34 mouse cellular contexts compared by ENCODE assay signal in genomic region chr1:37035879-37036278, GRCm38 (mm10). TPM values are rescaled to one million over a fixed set of nuclear protein-coding genes. Genes with fewer than 3 reads are reported as not detected.
"Had no signal": no experiment of that assay in that cellular context is flagged by ENCODE, and none has a peak within 500 bp of the region (broad histone marks: within the 10 kb centered on the region; RNA-seq: fewer than 3 reads in every experiment).

No protein-coding gene starts in this region.

- H3K9me3 ChIP-seq: limb, embryonic 10.5 days; limb, embryonic 12.5 days; limb, embryonic 13.5 days; limb, embryonic 15.5 days; liver, embryonic 12.5 days; liver, embryonic 13.5 days; liver, embryonic 15.5 days; lung, embryonic 15.5 days; midbrain, embryonic 10.5 days; midbrain, embryonic 12.5 days; midbrain, embryonic 13.5 days; midbrain, embryonic 15.5 days; neural tube, embryonic 12.5 days had no signal

- H3K9ac ChIP-seq: limb, embryonic 12.5 days; limb, embryonic 13.5 days; limb, embryonic 15.5 days; liver, embryonic 12.5 days; liver, embryonic 13.5 days; liver, embryonic 14.5 days; liver, embryonic 15.5 days; liver, postnatal 0 days; lung, embryonic 14.5 days; lung, embryonic 15.5 days; midbrain, embryonic 12.5 days; midbrain, embryonic 13.5 days; midbrain, embryonic 15.5 days; neural tube, embryonic 12.5 days had no signal

- H3K36me3 ChIP-seq: limb, embryonic 10.5 days; limb, embryonic 12.5 days; limb, embryonic 13.5 days; limb, embryonic 15.5 days; liver, embryonic 12.5 days; liver, embryonic 13.5 days; liver, embryonic 15.5 days; lung, embryonic 15.5 days; midbrain, embryonic 10.5 days; midbrain, embryonic 12.5 days; midbrain, embryonic 13.5 days; midbrain, embryonic 15.5 days; neural tube, embryonic 12.5 days had no signal

- H3K4me1 ChIP-seq: limb, embryonic 10.5 days; limb, embryonic 12.5 days; limb, embryonic 13.5 days; limb, embryonic 15.5 days; liver, embryonic 12.5 days; liver, embryonic 15.5 days; lung, embryonic 15.5 days; midbrain, embryonic 10.5 days; midbrain, embryonic 12.5 days; midbrain, embryonic 13.5 days; midbrain, embryonic 15.5 days; neural tube, embryonic 12.5 days had no signal

- ATAC-seq: liver, embryonic 12.5 days; liver, postnatal 0 days; lung, postnatal 0 days; midbrain, embryonic 13.5 days; midbrain, embryonic 15.5 days; midbrain, embryonic 16.5 days had no signal

- DNase-seq: left cerebral cortex, postnatal 4 days; liver; liver, embryonic 13.5 days; liver, postnatal 0 days; lung, adult 18-20 months; lung, adult 2 months; lung, embryonic 14.5 days; lung, postnatal 10 days; lung, postnatal 14 days; lung, postnatal 36 days; lung, postnatal 4 days; midbrain, embryonic 14.5 days had no signal

- H3K27me3 ChIP-seq: limb, embryonic 15.5 days; lung, embryonic 15.5 days; midbrain, embryonic 12.5 days; midbrain, embryonic 13.5 days; midbrain, embryonic 15.5 days; neural tube, embryonic 12.5 days had no signal

- H3K27ac ChIP-seq: limb, embryonic 10.5 days; limb, embryonic 12.5 days; limb, embryonic 13.5 days; limb, embryonic 15.5 days; liver, embryonic 12.5 days; liver, embryonic 13.5 days; liver, embryonic 14.5 days; liver, embryonic 15.5 days; lung, embryonic 15.5 days; macrophage; midbrain, embryonic 10.5 days; midbrain, embryonic 12.5 days; midbrain, embryonic 13.5 days; midbrain, embryonic 15.5 days; neural tube, embryonic 12.5 days had no signal

- H3K4me3 ChIP-seq: limb, embryonic 10.5 days; limb, embryonic 12.5 days; limb, embryonic 13.5 days; limb, embryonic 15.5 days; liver, embryonic 12.5 days; liver, embryonic 13.5 days; liver, embryonic 15.5 days; lung, embryonic 15.5 days; midbrain, embryonic 10.5 days; midbrain, embryonic 12.5 days; midbrain, embryonic 13.5 days; midbrain, embryonic 15.5 days; myocyte; neural tube, embryonic 12.5 days had no signal

- H3K4me2 ChIP-seq: limb, embryonic 12.5 days; limb, embryonic 13.5 days; limb, embryonic 15.5 days; liver, embryonic 11.5 days; liver, embryonic 12.5 days; liver, embryonic 13.5 days; liver, embryonic 15.5 days; lung, embryonic 14.5 days; lung, embryonic 15.5 days; midbrain, embryonic 11.5 days; midbrain, embryonic 12.5 days; midbrain, embryonic 13.5 days; midbrain, embryonic 15.5 days; neural tube, embryonic 12.5 days had no signal

RNA-seq across cellular contexts. Expression of gene Vwa3b, which starts 9.5 kb away (rescaled TPM):
- total RNA-seq: megakaryocyte progenitor cell, adult 5-6 weeks; megakaryocyte-erythroid progenitor cell, adult 5-6 weeks; monocyte, adult 5-6 weeks had no signal
- polyA plus RNA-seq: liver, embryonic 11.5 days; liver, embryonic 12.5 days; liver, embryonic 13.5 days; liver, embryonic 14.5 days; liver, embryonic 15.5 days; lung, embryonic 14.5 days; macrophage; myocyte had no signal
